Mouse (Mus musculus): Measurements from ENCODE around the gene Slc22a4. TPM values are rescaled to one million over a fixed set of nuclear protein-coding genes. Genes with fewer than 3 reads are reported as not detected.
"Not testable (repeated sequence)": the region's sequence is repeated elsewhere in the genome, so short reads cannot be mapped to it uniquely, and the experiment has no call there.

Gene Slc22a4
- total RNA-seq, 1 experiment from 2014 or later = 1.3 TPM

DNA sequence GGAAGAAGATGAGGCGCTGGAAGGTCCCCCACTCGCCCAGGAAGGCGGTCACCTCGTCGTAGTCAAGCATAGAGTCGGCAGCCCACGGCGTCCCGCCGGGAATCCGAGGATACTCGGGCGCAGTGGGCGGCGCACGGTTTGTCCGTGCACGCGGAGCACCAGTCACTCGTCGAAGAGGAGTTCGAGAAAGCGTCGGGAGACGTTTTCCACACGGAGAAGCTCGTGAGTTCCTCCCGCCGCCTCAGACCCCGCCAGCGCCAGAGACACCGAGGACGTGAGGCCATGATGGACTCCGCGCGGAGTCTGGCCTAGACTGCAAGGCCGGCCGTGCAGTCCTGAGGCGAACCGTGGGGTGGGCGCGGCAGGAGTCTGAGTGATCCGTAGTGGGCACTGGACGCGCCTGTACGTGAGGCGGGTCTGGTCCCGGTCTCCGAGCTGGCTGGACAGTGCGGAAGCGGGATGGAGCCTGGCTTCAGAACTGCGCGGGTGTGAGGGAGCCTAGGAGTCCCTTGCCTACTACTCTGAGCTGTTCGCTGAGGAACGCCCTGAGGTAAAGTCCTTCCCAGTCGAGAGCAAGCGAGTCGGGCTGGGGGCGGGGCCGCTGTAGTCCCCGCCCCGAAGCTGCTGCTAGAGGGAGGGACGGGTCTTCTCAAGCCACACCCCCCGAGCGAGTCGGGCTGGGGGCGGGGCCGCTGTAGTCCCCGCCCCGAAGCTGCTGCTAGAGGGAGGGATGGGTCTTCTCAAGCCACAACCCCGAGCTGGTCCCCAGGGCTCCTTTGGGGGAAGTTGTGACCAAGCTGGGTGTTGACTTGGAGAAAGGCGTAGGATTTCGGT is 47.9 kb downstream of the Slc22a4 start, which contains the start of gene Slc22a21:
Gene Slc22a21, minus strand, starts transcription at position 545 of the 834 bp plus-strand sequence.
- peak; percentile 93 to 95 for ATAC-seq (replicated peaks in 1 of 2; ENCODE audit: insufficient read depth in 1 of 2, low FRiP score in 2 of 2, low TSS enrichment in 1 of 2, low read depth in 1 of 2, poor library complexity in 2 of 2, severe bottlenecking in 2 of 2)

DNA sequence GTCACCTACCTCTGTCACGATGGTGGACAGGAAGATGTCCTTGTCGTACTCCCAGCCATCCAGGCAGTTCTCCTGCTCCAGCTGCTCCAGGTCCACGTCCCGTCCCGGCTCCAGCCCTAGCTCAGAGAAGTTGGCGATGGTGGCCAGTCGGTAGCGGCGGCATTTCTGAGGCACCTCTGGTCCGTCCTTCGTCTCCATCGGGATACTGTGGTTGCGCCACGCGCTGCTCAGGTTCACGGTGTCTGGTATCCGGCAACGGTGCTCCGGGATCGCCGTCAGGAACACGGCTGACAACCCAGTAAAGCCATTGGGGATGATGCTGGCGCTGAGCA is 48.5 kb downstream of the Slc22a4 start:
- ATAC-seq (replicated peaks in 1 of 2; ENCODE audit: insufficient read depth in 1 of 2, low FRiP score in 2 of 2, low TSS enrichment in 1 of 2, low read depth in 1 of 2, poor library complexity in 2 of 2, severe bottlenecking in 2 of 2) = peak in 1 of 2 experiments; percentile 26; a peak in 1 of 4 replicates

DNA sequence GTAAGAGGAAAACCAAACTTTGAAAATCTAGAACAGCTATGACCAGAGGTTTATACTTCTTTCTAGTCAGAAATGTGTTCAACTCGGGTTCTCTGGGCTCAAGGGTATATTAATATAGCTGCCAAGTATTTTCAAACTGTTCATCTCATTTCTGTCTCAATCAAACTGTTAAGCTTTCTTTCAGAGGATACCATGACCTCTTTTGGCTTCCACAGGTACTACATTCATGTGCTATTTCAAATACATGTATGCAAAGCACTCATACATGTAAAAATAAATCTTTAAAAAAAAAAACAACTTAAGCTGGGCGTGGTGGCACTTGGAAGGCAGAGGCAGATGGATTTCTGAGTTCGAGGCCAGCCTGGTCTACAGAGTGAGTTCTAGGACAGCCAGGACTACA is 50.2 kb downstream of the Slc22a4 start:
- ATAC-seq (replicated peaks in 1 of 2; ENCODE audit: insufficient read depth in 1 of 2, low FRiP score in 2 of 2, low TSS enrichment in 1 of 2, low read depth in 1 of 2, poor library complexity in 2 of 2, severe bottlenecking in 2 of 2) = no peak

DNA sequence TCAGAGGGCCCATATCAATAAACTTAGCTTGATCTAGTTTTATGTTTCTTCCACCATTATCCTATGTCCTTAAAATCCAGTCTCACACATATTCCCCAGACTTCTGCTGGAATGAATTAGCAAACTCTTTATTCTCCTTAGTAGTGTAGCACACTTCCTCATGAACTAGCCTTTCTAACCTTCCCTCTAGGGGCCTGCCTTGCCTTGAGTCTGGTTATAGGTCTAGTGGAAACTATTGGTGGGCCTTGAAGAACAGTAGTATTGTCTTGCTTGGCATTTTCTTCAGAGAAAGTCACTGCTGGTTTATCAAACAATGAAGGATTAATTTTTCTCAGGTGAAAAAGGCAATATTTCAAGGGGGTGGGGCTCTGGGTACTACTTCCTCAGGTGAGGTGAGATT is 52.3 kb downstream of the Slc22a4 start:
- no peak for ATAC-seq (replicated peaks in 1 of 2; ENCODE audit: insufficient read depth in 1 of 2, low FRiP score in 2 of 2, low TSS enrichment in 1 of 2, low read depth in 1 of 2, poor library complexity in 2 of 2, severe bottlenecking in 2 of 2)

DNA sequence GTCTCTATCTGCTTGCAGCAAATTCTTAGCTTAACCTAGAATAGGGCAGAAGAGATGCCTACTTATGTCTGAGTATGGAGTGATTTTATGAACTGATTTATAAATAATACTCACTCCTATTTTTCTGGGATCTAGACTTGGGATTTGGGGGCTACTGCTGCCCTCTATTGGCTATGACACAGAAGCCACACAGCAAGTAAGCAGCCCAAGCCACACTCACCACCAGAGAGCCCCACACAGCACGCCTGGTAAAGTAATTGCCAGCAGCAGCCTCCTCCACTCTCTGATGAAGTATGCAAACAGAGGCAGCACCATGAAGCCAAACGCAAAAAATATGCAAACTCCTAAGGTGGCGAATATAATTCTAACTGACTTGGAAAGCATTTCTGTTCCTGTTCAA is 68.9 kb downstream of the Slc22a4 start:
- ATAC-seq (replicated peaks in 1 of 2; ENCODE audit: insufficient read depth in 1 of 2, low FRiP score in 2 of 2, low TSS enrichment in 1 of 2, low read depth in 1 of 2, poor library complexity in 2 of 2, severe bottlenecking in 2 of 2) = no peak

DNA sequence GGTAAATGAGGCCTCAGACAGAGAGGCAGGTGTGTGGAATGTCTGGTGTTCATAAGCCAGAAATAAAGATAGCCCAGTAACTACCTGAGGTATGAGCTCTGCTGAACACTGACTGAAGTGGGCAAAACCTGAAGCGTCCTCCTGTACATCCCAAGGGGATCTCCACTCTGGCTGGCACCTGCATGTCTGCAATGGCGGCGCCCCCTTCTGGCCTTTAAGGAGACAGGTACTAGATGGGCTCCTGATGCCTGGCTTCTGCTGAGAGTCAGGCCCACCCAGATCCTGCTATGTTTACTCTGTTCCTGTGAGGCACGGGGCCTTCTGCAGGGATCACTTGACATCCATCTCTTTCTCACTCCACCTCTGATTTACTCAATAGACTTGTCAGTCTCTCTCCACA is 69.7 kb downstream of the Slc22a4 start:
- ATAC-seq (replicated peaks in 1 of 2; ENCODE audit: insufficient read depth in 1 of 2, low FRiP score in 2 of 2, low TSS enrichment in 1 of 2, low read depth in 1 of 2, poor library complexity in 2 of 2, severe bottlenecking in 2 of 2) = peak; percentile 25 to 36; a peak in 1 of 4 replicates

DNA sequence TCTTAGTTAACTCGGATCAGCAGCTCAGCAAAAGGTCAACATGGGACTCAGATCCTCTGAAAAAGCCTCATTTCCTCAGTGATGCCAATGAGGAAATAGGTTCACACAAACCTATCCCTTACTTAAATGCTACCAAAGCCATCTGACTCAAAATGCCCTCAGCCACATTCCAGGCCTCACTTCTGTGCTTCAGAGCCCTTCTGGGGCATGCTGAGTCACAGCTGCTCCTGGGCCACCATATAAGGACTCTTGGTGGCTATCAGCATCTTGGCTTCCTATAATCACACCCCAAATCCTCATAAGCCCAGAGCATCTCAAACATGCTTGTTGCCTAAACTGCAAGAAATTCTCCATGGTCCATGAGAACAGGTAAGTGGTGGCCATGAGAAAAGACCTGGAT is 71.3 kb downstream of the Slc22a4 start:
- no peak for ATAC-seq (replicated peaks in 1 of 2; ENCODE audit: insufficient read depth in 1 of 2, low FRiP score in 2 of 2, low TSS enrichment in 1 of 2, low read depth in 1 of 2, poor library complexity in 2 of 2, severe bottlenecking in 2 of 2)

DNA sequence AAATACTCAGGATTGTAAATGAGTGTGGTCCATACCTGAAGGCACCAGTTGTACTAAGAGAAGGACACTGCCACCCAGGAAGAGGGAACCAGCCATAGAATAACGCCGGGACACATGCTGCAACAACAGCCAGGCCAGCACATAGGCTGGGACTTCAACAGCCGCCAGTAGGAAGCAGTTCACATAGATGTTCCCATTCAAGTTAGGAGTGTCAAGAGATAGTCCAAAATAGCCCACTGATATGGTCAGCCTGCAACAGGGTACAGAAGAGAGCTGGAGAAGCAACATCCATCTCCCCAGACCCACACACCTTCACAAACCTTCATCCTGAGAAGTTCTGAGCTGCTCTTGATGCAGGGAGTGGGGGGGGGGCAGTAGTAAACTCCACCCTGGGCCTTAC is 73.2 kb downstream of the Slc22a4 start:
- ATAC-seq (replicated peaks in 1 of 2; ENCODE audit: insufficient read depth in 1 of 2, low FRiP score in 2 of 2, low TSS enrichment in 1 of 2, low read depth in 1 of 2, poor library complexity in 2 of 2, severe bottlenecking in 2 of 2) = no peak

DNA sequence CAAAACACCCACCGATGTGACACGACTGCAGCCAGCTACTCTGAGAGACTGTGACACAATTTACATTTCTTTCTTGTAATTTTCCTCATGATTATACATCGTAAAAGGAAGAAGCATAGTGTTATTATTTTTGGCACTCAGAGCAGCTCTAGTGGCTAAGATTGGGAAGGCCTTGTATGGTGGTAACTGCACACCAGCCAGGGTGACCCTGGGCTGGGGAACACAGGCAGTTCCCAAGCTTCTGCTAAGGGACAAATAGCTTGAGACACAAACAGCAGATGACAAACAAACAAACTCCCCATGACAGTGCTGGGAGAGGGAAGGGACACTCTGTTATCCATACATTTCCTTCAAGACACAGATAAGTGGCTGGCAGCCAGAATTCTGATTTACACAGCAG is 77.8 kb downstream of the Slc22a4 start:
- not testable (repeated sequence) for ATAC-seq (replicated peaks in 1 of 2; ENCODE audit: insufficient read depth in 1 of 2, low FRiP score in 2 of 2, low TSS enrichment in 1 of 2, low read depth in 1 of 2, poor library complexity in 2 of 2, severe bottlenecking in 2 of 2)

Other genes starting within 250 kb of the Slc22a4 start
- 10.5 and 15.1 TPM in 2 replicates for gene Gm12216, start 168.8 kb downstream of the Slc22a4 start, total RNA-seq (2017)
- gene Slc22a5, start 136.4 kb downstream of the Slc22a4 start, total RNA-seq (2017) = 9.9 and 20.4 TPM in 2 replicates
- 1.9 and 8.2 TPM in 2 replicates for gene Slc22a21, start 47.8 kb downstream of the Slc22a4 start, total RNA-seq (2017)
- not detected in 2 replicates for gene Pdlim4, start 40.9 kb upstream of the Slc22a4 start, total RNA-seq (2017)
- not detected in 2 replicates for gene P4ha2, start 72.0 kb upstream of the Slc22a4 start, total RNA-seq (2017)
- not detected in 2 replicates for gene Csf2, start 221.6 kb upstream of the Slc22a4 start, total RNA-seq (2017)
- not detected in 2 replicates for gene Il3, start 239.2 kb upstream of the Slc22a4 start, total RNA-seq (2017)